Mouse (Mus musculus) cerebellum, adult 2 months (tissue): ENCODE measurements at regions not wholly inside any gene's neighbourhood (a gene's known extent, or its start where the extent isn't known, plus 50 kb on each side); places are given as distances from the start of the nearest gene placed in this dataset.

Source experiments
- CTCF ChIP-seq: fragments of 200-500 bp; IDR thresholded peaks from 2 replicates; pipeline ENCODE4 v1.5.1; 2011; ENCODE audit warnings: low read depth, mild to moderate bottlenecking, control low read depth, low read length, moderate library complexity, borderline replicate concordance; ENCODE audit not compliant: insufficient read depth
- POLR2A ChIP-seq: fragments of 200-500 bp; IDR thresholded peaks from 2 replicates; pipeline ENCODE4 v1.6.1; 2011; ENCODE audit warnings: low read length, control low read depth, borderline replicate concordance; ENCODE audit not compliant: insufficient read depth

DNA sequence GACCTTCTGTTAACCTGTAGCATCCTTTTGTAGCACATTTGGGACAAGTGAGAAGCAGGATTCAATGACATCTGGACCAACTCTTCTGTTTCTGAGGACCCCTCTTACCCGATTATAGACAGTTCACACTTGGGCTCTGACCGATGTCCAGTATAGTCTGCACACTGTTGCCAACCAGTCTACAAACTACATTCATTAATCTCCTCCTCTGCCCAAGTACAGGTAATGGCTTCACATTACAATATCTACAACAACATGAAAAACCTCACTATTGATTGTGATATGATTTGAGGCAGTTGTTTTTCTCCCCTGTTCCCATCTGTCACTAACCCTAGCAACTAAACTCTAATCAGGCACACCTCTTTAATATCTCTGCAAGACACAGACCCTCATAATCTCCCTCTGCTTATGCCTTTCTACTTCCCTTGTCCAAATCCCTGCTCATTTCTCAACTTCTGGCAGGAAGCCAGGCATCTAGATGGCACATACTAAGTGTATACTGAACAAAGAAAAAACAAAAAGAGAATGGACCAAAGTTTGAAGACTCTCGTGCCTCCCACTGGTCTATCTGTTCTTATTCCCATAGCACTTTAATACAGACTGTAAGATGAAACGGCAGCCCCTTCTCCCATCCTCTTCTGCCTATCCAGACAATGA is 331.8 kb downstream of the Sorl1 start:
- TF ChIP-seq POLR2A (no peak), CTCF (no peak)
